Mouse (Mus musculus) embryonic facial prominence, embryonic 14.5 days (tissue): ENCODE data around the gene Lcn9. TPM values are rescaled to one million over a fixed set of nuclear protein-coding genes. Genes with fewer than 3 reads are reported as not detected.

ENCODE experiments used
- ATAC-seq: fragments of 200-750 bp; cut with Nextera tagmentation; 2 replicates; pipeline ENCODE4 v1.8.0; 2017; ENCODE audit warnings: low read depth, moderate number of reproducible peaks, moderate TSS enrichment
- DNase-seq: peaks from one replicate; pipeline ENCODE4 v3.0.0-alpha.2; 2015; ENCODE audit warnings: low spot score
- H3K27ac ChIP-seq: fragments of 300-500 bp; sonication (generic); replicated peaks from 2 replicates; pipeline ENCODE4 v1.5.1; 2014; ENCODE audit warnings: low read depth, mild to moderate bottlenecking, low read length, moderate library complexity
- H3K27me3 ChIP-seq: fragments of 300-500 bp; sonication (generic); replicated peaks from 2 replicates; pipeline ENCODE4 v1.6.1; 2014; ENCODE audit warnings: low read length; ENCODE audit not compliant: control insufficient read depth, insufficient read depth
- H3K36me3 ChIP-seq: fragments of 300-500 bp; sonication (generic); 2 replicates; pipeline ENCODE4 v1.6.1; 2014; ENCODE audit warnings: low read length, mixed read lengths; ENCODE audit not compliant: control insufficient read depth, insufficient read depth
- H3K4me1 ChIP-seq: fragments of 300-500 bp; sonication (generic); 2 replicates; pipeline ENCODE4 v1.6.1; 2014; ENCODE audit warnings: antibody characterized with exemption, low read length; ENCODE audit not compliant: control insufficient read depth, insufficient read depth
- H3K4me2 ChIP-seq: fragments of 300-500 bp; sonication (generic); 2 replicates; pipeline ENCODE4 v1.6.1; 2014; ENCODE audit warnings: low read depth, mild to moderate bottlenecking, low read length, moderate library complexity, mixed read lengths
- H3K4me3 ChIP-seq: fragments of 300-500 bp; sonication (generic); 2 replicates; pipeline ENCODE4 v1.5.1; 2014; ENCODE audit warnings: low read depth, mild to moderate bottlenecking, low read length
- H3K9ac ChIP-seq: fragments of 300-500 bp; sonication (generic); 2 replicates; pipeline ENCODE4 v1.6.1; 2014; ENCODE audit warnings: low read depth, mild to moderate bottlenecking, low read length, moderate library complexity, mixed read lengths
- H3K9me3 ChIP-seq: fragments of 300-500 bp; sonication (generic); 2 replicates; pipeline ENCODE4 v1.6.1; 2016; ENCODE audit warnings: low read length; ENCODE audit not compliant: control insufficient read depth
- WGBS: fragments of 180-500 bp; shearing (Covaris S2); extraction: QIAGEN DNeasy Blood & Tissue Kit; methylation state at CpG from one replicate; pipeline ENCODE4 v1.1.7; 2014; 5-methylcytosine and 5-hydroxymethylcytosine counted together
- polyA plus RNA-seq: library from polyadenylated mRNA; unstranded; fragments of >200 nt; fragmentation: Nextera tagmentation; extraction: Ambion mirVana; gene quantifications from 2 replicates; pipeline ENCODE4 v1.2.1, GENCODE M21; 2014

Lcn9 gene
- polyA plus RNA-seq, 1 experiment from 2014 or later: not detected

GRCm38 (mm10) chr2:25836291-25836690 lies 13.3 kb downstream of the Lcn9 start:
- no peak overlapping the region for H3K4me2 ChIP-seq
- no peaks in the 10 kb centered on the region for H3K36me3 ChIP-seq
- H3K4me1 ChIP-seq: no peaks in the 10 kb centered on the region
- DNase-seq (peak; percentile 59), ATAC-seq (peak; percentile 60; the same call in 1 of the 2 replicates)
- H3K9me3 ChIP-seq: no peaks in the 10 kb centered on the region
- WGBS: 37% methylated on average over 5 of the region's 5 CpGs
- H3K9ac ChIP-seq: no peak overlapping the region
- no peak overlapping the region for H3K27ac ChIP-seq
- no peak overlapping the region for H3K4me3 ChIP-seq
- H3K27me3 ChIP-seq: no peaks in the 10 kb centered on the region

- DNase-seq (no peak), ATAC-seq (no peak)
- Histone ChIP-seq H3K4me2 (no peak overlapping the region), H3K27ac (no peak overlapping the region), H3K4me1 (0 out of 2 replicates have a peak, but pooled peaks cover 5% of the 10 kb centered on the region), H3K9me3 (no peaks in the 10 kb centered on the region), H3K36me3 (no peaks in the 10 kb centered on the region), H3K4me3 (no peak overlapping the region), H3K27me3 (no peaks in the 10 kb centered on the region), H3K9ac (no peak overlapping the region)
- 72% methylated on average over 4 of the region's 4 CpGs for WGBS
These were observed 19.2 kb downstream of the Lcn9 start for GRCm38 (mm10) chr2:25842161-25842560.

- Histone ChIP-seq H3K9me3 (no peaks in the 10 kb centered on the region), H3K27me3 (no peaks in the 10 kb centered on the region), H3K4me3 (no peak overlapping the region), H3K36me3 (no peaks in the 10 kb centered on the region), H3K9ac (no peak overlapping the region), H3K4me2 (no peak overlapping the region), H3K27ac (no peak overlapping the region), H3K4me1 (0 out of 2 replicates have a peak, but pooled peaks cover 5% of the 10 kb centered on the region)
- ATAC-seq (no peak), DNase-seq (no peak)
- 65% methylated on average over 1 of the region's 1 CpGs for WGBS
These were observed 19.8 kb downstream of the Lcn9 start for GRCm38 (mm10) chr2:25842758-25843157.

- no peaks in the 10 kb centered on the region for H3K27me3 ChIP-seq
- ATAC-seq: no peak
These were observed 21.1 kb downstream of the Lcn9 start for GRCm38 (mm10) chr2:25844097-25844496.

GRCm38 (mm10) chr2:25846516-25846915 lies 23.6 kb downstream of the Lcn9 start:
- H3K4me2 ChIP-seq: no peak overlapping the region
- H3K9me3 ChIP-seq: no peaks in the 10 kb centered on the region
- ATAC-seq (peak; percentile 60; the same call in 1 of the 2 replicates), DNase-seq (peak; percentile 37)
- no peak overlapping the region for H3K9ac ChIP-seq
- no peak overlapping the region for H3K27ac ChIP-seq
- H3K4me1 ChIP-seq: 0 out of 2 replicates have a peak, but pooled peaks cover 5% of the 10 kb centered on the region
- no peaks in the 10 kb centered on the region for H3K27me3 ChIP-seq
- no peaks in the 10 kb centered on the region for H3K36me3 ChIP-seq
- H3K4me3 ChIP-seq: no peak overlapping the region
- 55% methylated on average over 8 of the region's 8 CpGs for WGBS

More at GRCm38 (mm10) chr2:25844097-25844496, 21.1 kb downstream of the Lcn9 start:
- Histone ChIP-seq H3K4me1 (0 out of 2 replicates have a peak, but pooled peaks cover 5% of the 10 kb centered on the region), H3K36me3 (no peaks in the 10 kb centered on the region), H3K4me3 (no peak overlapping the region), H3K9ac (no peak overlapping the region), H3K27ac (no peak overlapping the region), H3K9me3 (no peaks in the 10 kb centered on the region), H3K4me2 (no peak overlapping the region)
- DNase-seq: no peak
- 72% methylated on average over 2 of the region's 3 CpGs for whole genome bisulfite sequencing

- no peak for ATAC-seq
- 74% methylated on average over 13 of the region's 16 CpGs for WGBS
- Histone ChIP-seq H3K27me3 (no peaks in the 10 kb centered on the region), H3K9ac (no peak within 1 kb of the TSS), H3K9me3 (no peaks in the 10 kb centered on the region), H3K4me1 (0 out of 2 replicates have a peak, but pooled peaks cover 5% of the 10 kb centered on the region), H3K4me2 (no peak within 1 kb of the TSS), H3K36me3 (no peaks in the 10 kb centered on the region), H3K4me3 (no peak within 1 kb of the TSS), H3K27ac (no peak within 1 kb of the TSS)
- no peak for DNase-seq
These were observed 24.3 kb downstream of the Lcn9 start, which contains the start of gene Sohlh1 for GRCm38 (mm10) chr2:25847226-25847625. Gene Sohlh1 (minus strand): TSS chr2:25847248.

GRCm38 (mm10) chr2:25850330-25850729 lies 27.4 kb downstream of the Lcn9 start:
- DNase-seq (no peak), ATAC-seq (no peak)

GRCm38 (mm10) chr2:25852626-25853025 lies 29.7 kb downstream of the Lcn9 start:
- Histone ChIP-seq H3K9me3 (no peaks in the 10 kb centered on the region), H3K4me1 (0 out of 2 replicates have a peak, but pooled peaks cover 6% of the 10 kb centered on the region), H3K4me3 (no peak overlapping the region), H3K36me3 (no peaks in the 10 kb centered on the region), H3K4me2 (no peak overlapping the region), H3K27ac (no peak overlapping the region), H3K9ac (no peak overlapping the region), H3K27me3 (no peaks in the 10 kb centered on the region)
- 29% methylated on average over 3 of the region's 3 CpGs for WGBS
- DNase-seq (peak; percentile 20), ATAC-seq (no peak)

More at GRCm38 (mm10) chr2:25850330-25850729, 27.4 kb downstream of the Lcn9 start:
- H3K27ac ChIP-seq: no peak overlapping the region
- H3K4me1 ChIP-seq: 0 out of 2 replicates have a peak, but pooled peaks cover 10% of the 10 kb centered on the region
- H3K9ac ChIP-seq: no peak overlapping the region
- WGBS: 9% methylated on average over 4 of the region's 4 CpGs
- no peaks in the 10 kb centered on the region for H3K36me3 ChIP-seq
- H3K4me3 ChIP-seq: no peak overlapping the region
- H3K9me3 ChIP-seq: no peaks in the 10 kb centered on the region
- no peak overlapping the region for H3K4me2 ChIP-seq
- no peaks in the 10 kb centered on the region for H3K27me3 ChIP-seq

- Histone ChIP-seq H3K9me3 (no peaks in the 10 kb centered on the region), H3K4me2 (no peak overlapping the region), H3K9ac (no peak overlapping the region), H3K27ac (no peak overlapping the region), H3K4me1 (0 out of 2 replicates have a peak, but pooled peaks cover 6% of the 10 kb centered on the region), H3K36me3 (no peaks in the 10 kb centered on the region), H3K4me3 (no peak overlapping the region), H3K27me3 (no peaks in the 10 kb centered on the region)
- DNase-seq (no peak), ATAC-seq (no peak)
- WGBS: 71% methylated on average over 5 of the region's 5 CpGs
These were observed 31.0 kb downstream of the Lcn9 start for GRCm38 (mm10) chr2:25853998-25854397.
